Mouse (Mus musculus): ENCODE measurements around the gene Recql5.
"Not testable (repeated sequence)": the region's sequence is repeated elsewhere in the genome, so short reads cannot be mapped to it uniquely, and the experiment has no call there.

The Recql5 gene

DNA sequence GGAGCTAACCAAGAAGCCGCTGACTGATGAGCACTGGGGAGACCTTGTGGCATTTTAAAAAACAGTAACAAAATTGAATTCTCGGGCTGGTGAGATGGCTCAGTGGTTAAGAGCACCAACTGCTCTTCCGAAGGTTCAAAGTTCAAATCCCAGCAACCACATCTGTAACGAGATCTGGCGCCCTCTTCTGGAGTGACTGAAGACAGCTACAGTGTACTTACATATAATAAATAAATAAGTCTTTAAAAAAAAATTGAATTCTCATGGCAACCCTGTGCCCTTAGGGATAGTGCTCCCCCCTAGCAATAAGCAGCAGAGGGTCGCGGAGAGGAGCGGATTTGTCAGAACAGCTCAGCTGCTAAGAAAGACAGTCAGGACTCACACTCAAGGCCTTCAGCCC, 69.4 kb downstream of the Recql5 start:
- no peak for DNase-seq (ENCODE audit: low read depth, low spot score)

DNA sequence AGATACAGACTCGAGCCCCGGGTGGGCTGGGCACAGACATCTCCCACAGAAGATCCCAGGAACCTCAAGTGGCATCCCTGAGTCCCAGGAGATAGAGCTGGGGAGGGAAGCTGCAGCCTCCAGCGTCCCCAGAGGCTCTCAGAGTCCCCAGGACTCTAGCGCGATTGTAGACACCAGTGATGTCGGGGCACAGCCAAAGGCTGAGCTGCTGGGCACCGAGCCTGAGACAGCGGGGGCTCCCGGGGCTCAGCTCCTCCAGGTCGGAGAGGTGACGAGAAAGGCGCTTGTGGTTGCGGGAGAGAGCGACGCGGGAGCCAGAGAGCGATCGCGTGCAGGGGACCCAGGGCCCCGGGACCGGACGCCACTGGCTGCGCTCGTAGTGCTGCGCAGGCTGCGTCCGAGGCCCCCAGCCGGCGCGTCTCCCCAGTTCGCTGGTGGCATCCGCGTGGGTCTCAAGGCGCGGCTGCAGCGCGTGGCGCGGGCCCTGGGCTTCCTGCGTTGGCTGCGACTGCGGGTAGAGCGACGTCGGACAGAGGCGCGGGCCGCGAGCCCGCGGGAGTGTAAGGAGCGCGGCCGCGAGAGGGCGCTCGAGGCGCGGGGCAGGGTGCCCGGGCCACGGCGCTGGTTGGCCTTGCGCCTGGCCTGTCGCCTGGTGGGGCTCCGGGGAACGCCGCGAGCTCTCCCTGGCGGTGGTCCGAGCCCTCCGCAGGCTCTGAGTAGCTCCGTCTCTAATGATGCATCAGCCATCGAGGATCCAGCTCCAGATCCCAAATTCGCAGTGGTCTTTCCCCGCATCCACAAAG, 73.9 kb downstream of the Recql5 start:
- peak; percentile 79 for DNase-seq (ENCODE audit: low read depth, low spot score)

DNA sequence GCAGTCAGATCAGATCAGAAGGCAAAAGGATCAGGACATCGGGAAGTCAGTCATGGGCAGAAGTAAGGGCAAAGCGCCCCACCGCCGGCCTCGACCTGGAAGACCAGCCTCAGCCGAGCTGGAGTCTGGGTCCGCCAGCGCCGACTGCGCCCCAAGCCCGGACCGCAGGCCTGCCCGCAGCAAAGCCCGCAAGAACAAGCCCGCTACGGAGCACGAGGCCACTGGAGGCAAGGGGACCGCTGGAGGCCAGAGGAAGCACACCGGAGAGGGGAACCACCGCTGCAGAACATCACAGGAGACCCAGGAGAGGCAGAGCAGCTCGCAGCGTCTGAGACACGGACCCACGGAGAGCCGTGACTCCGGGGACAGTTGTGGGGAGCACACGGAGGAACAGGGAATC, 74.9 kb downstream of the Recql5 start, which contains the start of gene Myo15b:
Gene Myo15b (plus strand): TSS at position 53 of the 400 bp plus-strand sequence.
- no peak for DNase-seq (ENCODE audit: low read depth, low spot score)

DNA sequence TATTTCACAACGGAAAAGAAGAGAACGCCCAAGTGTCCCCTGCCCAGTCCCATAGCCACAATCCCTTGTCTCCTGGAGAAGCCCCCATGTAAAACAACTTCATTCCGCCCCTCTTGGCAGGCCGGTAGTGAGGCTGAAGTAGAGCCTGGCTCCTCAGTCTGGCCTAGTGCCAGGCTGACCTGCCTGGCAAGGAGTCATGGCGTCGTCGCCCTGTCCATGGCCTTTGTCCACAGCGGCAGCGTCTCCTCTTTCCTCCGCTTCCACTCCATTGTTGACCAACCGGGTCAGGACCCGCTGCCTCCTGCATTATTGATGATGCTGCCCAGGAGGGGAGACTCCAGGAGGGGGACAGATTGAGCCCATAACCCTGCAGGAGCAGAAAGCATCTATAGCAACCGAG, 75.3 kb downstream of the Recql5 start:
- DNase-seq (ENCODE audit: low read depth, low spot score) = no peak

DNA sequence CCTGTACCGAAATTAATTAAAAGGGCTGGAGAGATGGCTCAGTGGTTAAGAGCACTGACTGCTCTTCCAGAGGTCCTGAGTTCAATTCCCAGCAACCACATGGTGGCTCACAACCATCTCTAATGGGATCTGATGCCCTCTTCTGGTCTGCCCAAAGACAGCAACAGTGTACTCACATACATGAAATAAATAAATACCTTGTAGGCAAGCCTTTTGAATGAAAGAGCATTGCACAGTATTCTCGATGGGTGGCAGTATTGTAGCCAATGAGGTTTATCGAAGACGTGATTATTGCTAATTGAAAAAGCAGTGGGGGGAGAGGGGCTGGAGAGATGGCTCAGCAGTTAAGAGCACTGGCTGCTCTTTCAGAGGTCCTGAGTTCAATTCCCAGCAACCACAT, 76.1 kb downstream of the Recql5 start:
- not testable (repeated sequence) for DNase-seq (ENCODE audit: low read depth, low spot score)

DNA sequence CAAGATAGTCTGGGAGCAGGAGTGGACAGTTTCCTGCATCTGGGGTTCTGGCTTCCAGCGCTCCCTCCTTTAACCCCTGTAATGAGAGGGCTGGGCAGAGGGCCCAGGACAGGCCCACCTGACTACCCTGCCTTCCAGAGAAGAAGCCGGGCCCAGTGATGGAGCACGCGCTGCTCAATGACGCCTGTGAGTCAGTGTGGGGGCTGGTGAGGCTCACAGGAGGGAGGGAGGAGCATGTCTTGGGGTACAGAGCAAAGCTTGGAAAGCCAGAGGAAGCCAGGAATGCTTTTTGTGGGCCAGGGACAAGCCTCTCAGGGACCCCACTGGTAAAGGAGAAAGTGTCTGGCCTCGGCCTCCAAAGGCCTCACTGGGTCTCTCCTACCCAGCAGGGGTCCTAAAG, 78.6 kb downstream of the Recql5 start:
- DNase-seq (ENCODE audit: low read depth, low spot score) = no peak

DNA sequence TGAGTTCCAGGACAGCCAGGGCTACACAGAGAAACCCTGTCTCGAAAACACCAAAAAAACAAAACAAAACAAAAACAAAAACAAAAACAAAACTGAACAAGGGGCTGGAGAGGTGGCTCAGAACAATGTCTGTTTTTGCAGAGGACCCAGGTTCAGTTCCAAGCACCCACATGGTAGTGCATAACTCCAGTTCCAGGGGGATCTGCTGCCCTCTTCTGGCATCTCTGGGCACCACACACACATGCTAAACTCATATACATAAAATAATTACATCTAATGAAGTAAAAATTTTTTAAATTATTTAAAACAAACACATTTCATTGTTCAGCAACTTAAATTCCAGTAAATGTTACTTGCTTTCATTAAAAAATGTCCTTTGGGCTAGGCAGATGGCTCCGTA, 87.5 kb downstream of the Recql5 start:
- no peak for DNase-seq (ENCODE audit: low read depth, low spot score)

DNA sequence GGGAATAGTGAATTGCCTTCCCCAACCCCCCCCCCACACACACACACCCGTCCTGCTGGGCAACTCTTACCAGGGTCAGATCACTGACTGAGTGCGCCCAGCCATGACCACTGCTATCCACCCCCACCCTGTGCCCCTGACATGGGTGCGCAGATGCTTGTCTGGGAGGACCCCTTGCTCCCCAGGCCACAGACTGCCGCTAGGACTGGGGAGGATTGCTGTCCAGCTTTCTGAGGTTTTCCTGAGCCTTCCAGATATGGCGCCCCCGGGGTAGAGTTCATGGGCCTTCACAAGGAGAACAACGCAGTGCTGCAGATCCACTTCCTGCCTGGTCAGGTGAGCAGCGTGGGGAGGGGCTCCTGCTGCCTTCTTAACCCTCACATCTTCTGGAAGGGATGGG, 89.0 kb downstream of the Recql5 start:
- no peak for DNase-seq (ENCODE audit: low read depth, low spot score)

DNA sequence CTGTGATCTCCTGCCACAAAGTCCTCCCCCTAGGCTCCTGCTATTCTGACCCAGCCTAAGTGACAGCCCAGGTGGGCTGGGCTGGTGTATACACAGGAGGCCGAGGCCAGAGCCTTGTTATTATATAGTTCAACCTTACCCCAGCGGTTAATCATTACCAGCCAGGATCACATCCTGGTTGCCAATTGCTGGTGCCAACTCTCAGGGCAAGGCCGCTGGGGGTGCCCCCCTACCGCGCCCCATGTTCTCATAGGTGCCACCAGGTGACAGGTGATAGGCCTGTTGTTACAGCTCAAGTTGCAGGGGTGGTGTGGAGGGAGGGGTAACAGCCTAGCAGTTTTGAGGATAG, 89.4 kb downstream of the Recql5 start:
- no peak for DNase-seq (ENCODE audit: low read depth, low spot score)

DNA sequence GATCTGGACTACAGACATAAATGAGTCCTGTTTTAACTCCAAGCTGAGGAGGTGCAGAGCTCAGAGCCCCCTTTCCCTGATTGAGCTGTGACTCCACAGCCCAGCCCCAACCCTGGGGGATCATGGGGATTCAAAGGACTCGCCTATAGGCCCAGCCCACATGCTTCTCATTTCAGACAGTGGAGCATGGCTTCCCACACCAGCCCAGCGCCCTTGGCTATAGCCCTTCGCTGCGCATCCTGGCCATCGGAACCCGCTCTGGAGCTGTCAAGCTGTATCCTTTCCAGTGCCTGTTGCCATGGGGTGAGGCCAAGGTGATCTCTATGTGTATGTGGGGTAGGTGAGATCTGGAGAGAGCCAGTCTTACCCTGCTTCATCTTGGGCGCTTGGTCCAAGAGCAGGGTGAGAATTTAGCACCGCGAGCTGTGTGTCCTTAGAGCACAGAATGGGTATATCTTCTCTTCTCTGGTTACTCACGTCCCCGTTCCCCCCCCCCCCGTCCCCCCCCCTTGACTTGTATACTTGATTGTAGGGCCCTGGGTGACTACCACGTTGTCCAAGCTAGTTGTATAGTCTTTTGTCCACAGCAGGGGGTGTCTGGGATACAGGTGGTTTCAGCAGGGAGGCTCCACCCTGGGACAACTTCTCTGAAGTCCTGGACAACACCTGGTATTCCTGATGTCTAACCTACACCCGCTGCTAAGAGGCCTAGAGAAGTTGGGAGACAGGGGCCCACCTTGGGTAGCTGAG, 90.0 kb downstream of the Recql5 start:
- DNase-seq (ENCODE audit: low read depth, low spot score) = no peak
